In genomic region chr11:21658985-21659384, GRCm38 (mm10) we compare ENCODE assay signal across 10 mouse cellular contexts.
DNase-seq lines count a peak whose midpoint lies in the region; ATAC-seq and TF ChIP-seq lines count a peak whose summit lies in the region.
"Had no signal": no experiment of that assay in that cellular context is flagged by ENCODE, and none has a peak within 500 bp of the region (broad histone marks: within the 10 kb centered on the region; RNA-seq: fewer than 3 reads in every experiment).

No protein-coding gene starts in this region.

- no peak overlapping the region for H3K4me3 ChIP-seq in hindbrain, postnatal 0 days (ENCODE audit: low read length)
- no peak overlapping the region for H3K4me3 ChIP-seq in hindbrain, embryonic 16.5 days (ENCODE audit: low read length)
- no peak overlapping the region for H3K4me3 ChIP-seq in E14TG2a.4 (replicated peaks; ENCODE audit: low read length)
- no peak overlapping the region for H3K4me3 ChIP-seq in forebrain, embryonic 15.5 days
- H3K4me3 ChIP-seq: embryonic facial prominence, embryonic 12.5 days; neural tube, embryonic 13.5 days had no signal

- no peak overlapping the region for H3K27ac ChIP-seq in hindbrain, postnatal 0 days
- no peak overlapping the region for H3K27ac ChIP-seq in hindbrain, embryonic 16.5 days (ENCODE audit: low read depth, low read length)
- H3K27ac ChIP-seq in forebrain, embryonic 15.5 days (replicated peaks), result no peak overlapping the region
- H3K27ac ChIP-seq: embryonic facial prominence, embryonic 12.5 days; neural tube, embryonic 13.5 days had no signal

- no peak for ATAC-seq in hindbrain, postnatal 0 days
- no peak for ATAC-seq in hindbrain, embryonic 16.5 days
- ATAC-seq in forebrain, embryonic 15.5 days (replicated peaks), result 0 out of 2 replicates have a peak, but pooled peaks have one; percentile 63
- no peak for ATAC-seq in megakaryocyte, adult 5-6 weeks (ENCODE audit: poor library complexity, severe bottlenecking)

- no peak overlapping the region for H3K9ac ChIP-seq in hindbrain, postnatal 0 days (replicated peaks; ENCODE audit: low read length)
- no peak overlapping the region for H3K9ac ChIP-seq in hindbrain, embryonic 16.5 days (ENCODE audit: low read depth, low read length)
- no peak overlapping the region for H3K9ac ChIP-seq in forebrain, embryonic 15.5 days (replicated peaks)
- H3K9ac ChIP-seq: embryonic facial prominence, embryonic 12.5 days; neural tube, embryonic 13.5 days had no signal

- no peaks in the 10 kb centered on the region for H3K36me3 ChIP-seq in hindbrain, postnatal 0 days (ENCODE audit: insufficient read depth, low read length)
- H3K36me3 ChIP-seq in hindbrain, embryonic 16.5 days (ENCODE audit: control insufficient read depth, insufficient read depth, low read length), result no peaks in the 10 kb centered on the region; the same call in 1 of the 2 replicates
- H3K36me3 ChIP-seq in E14TG2a.4 (ENCODE audit: insufficient read depth, low read length), result no peaks in the 10 kb centered on the region
- no peaks in the 10 kb centered on the region for H3K36me3 ChIP-seq in forebrain, embryonic 15.5 days
- H3K36me3 ChIP-seq: embryonic facial prominence, embryonic 12.5 days; neural tube, embryonic 13.5 days had no signal

- H3K27me3 ChIP-seq in hindbrain, postnatal 0 days (ENCODE audit: insufficient read depth, low read length), result no peaks in the 10 kb centered on the region
- no peaks in the 10 kb centered on the region for H3K27me3 ChIP-seq in hindbrain, embryonic 16.5 days (replicated peaks; ENCODE audit: control insufficient read depth, insufficient read depth, low read length)
- H3K27me3 ChIP-seq in E14TG2a.4 (ENCODE audit: insufficient read depth, low read length), result no peaks in the 10 kb centered on the region
- H3K27me3 ChIP-seq in forebrain, embryonic 15.5 days, result no peaks in the 10 kb centered on the region
- H3K27me3 ChIP-seq: embryonic facial prominence, embryonic 12.5 days; neural tube, embryonic 13.5 days had no signal

- H3K4me1 ChIP-seq in hindbrain, postnatal 0 days (ENCODE audit: insufficient read depth, low read length), result no peaks in the 10 kb centered on the region
- H3K4me1 ChIP-seq in hindbrain, embryonic 16.5 days (ENCODE audit: control insufficient read depth, insufficient read depth, low read depth, low read length), result no peaks in the 10 kb centered on the region
- no peaks in the 10 kb centered on the region for H3K4me1 ChIP-seq in E14TG2a.4 (replicated peaks; ENCODE audit: low read depth, low read length)
- H3K4me1 ChIP-seq in forebrain, embryonic 15.5 days, result no peaks in the 10 kb centered on the region
- H3K4me1 ChIP-seq: embryonic facial prominence, embryonic 12.5 days; neural tube, embryonic 13.5 days had no signal

- peak; percentile 70 for DNase-seq in hindbrain, postnatal 0 days (ENCODE audit: low spot score)
- DNase-seq in 416B (ENCODE audit: low read depth), result peak; percentile 59
- peak; percentile 38 for DNase-seq in retina, postnatal 1 day
- DNase-seq in gastrocnemius, postnatal 14 days, result no peak

- no peak overlapping the region for H3K4me2 ChIP-seq in hindbrain, postnatal 0 days (ENCODE audit: low read depth, low read length)
- no peak overlapping the region for H3K4me2 ChIP-seq in hindbrain, embryonic 16.5 days (ENCODE audit: low read length)
- H3K4me2 ChIP-seq in forebrain, embryonic 15.5 days (replicated peaks), result no peak overlapping the region
- H3K4me2 ChIP-seq: embryonic facial prominence, embryonic 12.5 days; neural tube, embryonic 13.5 days had no signal

- intact Hi-C loops in gastrocnemius, postnatal 14 days (cut with DNase I; ENCODE audit: low total_unique reads), result loop anchor here (10.0 kb wide), 1 partner anchor 546 kb away; no protein-coding TSS in a partner anchor

- no peaks in the 10 kb centered on the region for H3K9me3 ChIP-seq in hindbrain, postnatal 0 days (ENCODE audit: low read length)
- no peaks in the 10 kb centered on the region for H3K9me3 ChIP-seq in hindbrain, embryonic 16.5 days (ENCODE audit: control insufficient read depth, low read length)
- no peaks in the 10 kb centered on the region for H3K9me3 ChIP-seq in E14TG2a.4 (ENCODE audit: low read length)
- no peaks in the 10 kb centered on the region for H3K9me3 ChIP-seq in forebrain, embryonic 15.5 days
- H3K9me3 ChIP-seq: embryonic facial prominence, embryonic 12.5 days; neural tube, embryonic 13.5 days had no signal

- 74% methylated on average over 3 of the region's 3 CpGs for WGBS in hindbrain, postnatal 0 days
- 76% methylated on average over 3 of the region's 3 CpGs for WGBS in hindbrain, embryonic 16.5 days
- 68% methylated on average over 3 of the region's 3 CpGs for WGBS in forebrain, embryonic 15.5 days

- peak; percentile 65 for TF ChIP-seq CTCF in hindbrain, postnatal 0 days (IDR thresholded peaks at IDR 0.05; ENCODE audit: low read depth)
- TF ChIP-seq CTCF in E14TG2a.4 (conservative IDR thresholded peaks at IDR 0.05; ENCODE audit: low read length), result peak; percentile 17; the same call in 1 of the 2 replicates
